Mouse (Mus musculus) mouse trophoblast stem cell (cell line): ENCODE measurements around the gene Sfr1.

ENCODE experiments used
- in situ Hi-C, 2 experiments: fragments of 300-500 bp; cut with MseI, MboI; formaldehyde crosslinking; loops; 2 replicates in 1 of 2; 3 replicates in 1 of 2; pipeline ENCODE4 v1.15.1; 2025

The Sfr1 gene

GRCm38 (mm10) chr19:47731071-47731881 is at the start of gene Sfr1:
TSS of gene Sfr1 (plus strand) at chr19:47731682.
- in situ Hi-C loops, result no loop called here

DNA sequence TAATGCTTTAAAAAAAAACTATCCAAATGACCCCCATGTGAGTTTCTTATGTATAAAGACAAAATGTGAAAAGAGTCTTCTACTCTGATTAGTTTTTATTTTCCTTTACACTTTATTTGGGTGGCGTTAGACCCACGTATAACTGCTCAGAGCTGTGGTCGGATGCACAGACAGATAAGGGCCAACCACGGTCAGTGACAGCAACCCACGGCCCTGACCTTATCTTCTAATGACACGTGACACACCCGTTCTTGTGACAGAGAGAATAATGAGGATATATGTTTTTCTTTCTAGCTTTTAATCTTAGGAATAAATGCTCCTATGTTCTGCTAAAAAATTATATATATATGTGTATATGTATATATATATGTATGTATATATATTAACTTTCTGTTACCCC is 41.9 kb upstream of the Sfr1 start:
- in situ Hi-C loops, result no loop called here

DNA sequence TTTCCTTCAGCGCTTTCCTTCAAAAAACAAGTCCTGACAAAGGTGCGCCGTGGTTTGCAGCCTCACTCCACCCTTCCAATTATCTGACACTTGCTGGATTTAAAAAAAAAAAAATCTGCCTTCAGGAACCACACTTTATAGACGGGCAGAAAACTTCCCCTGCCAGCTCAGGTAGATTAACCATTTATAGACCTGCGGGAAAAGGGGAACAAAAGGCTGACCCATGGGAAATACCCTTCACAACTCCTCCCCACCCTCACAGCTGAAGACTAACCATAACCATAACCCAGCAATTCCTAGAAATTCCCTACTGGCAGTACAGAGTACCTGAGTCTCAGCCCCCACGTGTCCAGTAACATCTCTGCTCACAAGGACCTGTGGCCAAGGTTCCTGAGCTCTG is 39.5 kb upstream of the Sfr1 start, which contains the start of gene Col17a1:
Col17a1 (minus strand) TSS at position 101 of the 400 bp plus-strand sequence.
- in situ Hi-C loops, result no loop called here

- in situ Hi-C loops, result no loop called here
Observed at GRCm38 (mm10) chr19:47695725-47696124, 35.8 kb upstream of the Sfr1 start.

- in situ Hi-C loops, result no loop called here
Observed at GRCm38 (mm10) chr19:47696411-47696810, 35.1 kb upstream of the Sfr1 start.

- in situ Hi-C loops, result no loop called here
Observed at GRCm38 (mm10) chr19:47697067-47697466, 34.4 kb upstream of the Sfr1 start.

DNA sequence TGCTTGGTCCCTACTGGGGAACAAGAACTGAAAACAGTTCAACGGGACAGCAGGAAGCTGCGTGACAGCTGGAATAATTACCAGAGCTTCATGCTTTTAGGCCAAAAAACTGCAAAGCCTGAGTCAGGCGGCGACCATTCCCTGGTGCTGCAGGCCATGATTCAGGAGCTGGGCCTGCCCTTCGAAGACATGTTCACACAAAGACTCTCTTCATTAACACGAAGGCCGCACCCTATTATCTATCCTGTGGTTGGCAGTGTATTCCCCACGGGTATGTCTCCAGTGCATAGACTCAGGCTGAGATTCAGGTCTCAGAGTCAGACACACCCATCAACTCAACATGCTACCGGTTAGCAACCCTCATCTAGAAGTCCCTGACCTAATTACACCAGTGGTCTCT is 33.2 kb upstream of the Sfr1 start:
- in situ Hi-C loops, result no loop called here

DNA sequence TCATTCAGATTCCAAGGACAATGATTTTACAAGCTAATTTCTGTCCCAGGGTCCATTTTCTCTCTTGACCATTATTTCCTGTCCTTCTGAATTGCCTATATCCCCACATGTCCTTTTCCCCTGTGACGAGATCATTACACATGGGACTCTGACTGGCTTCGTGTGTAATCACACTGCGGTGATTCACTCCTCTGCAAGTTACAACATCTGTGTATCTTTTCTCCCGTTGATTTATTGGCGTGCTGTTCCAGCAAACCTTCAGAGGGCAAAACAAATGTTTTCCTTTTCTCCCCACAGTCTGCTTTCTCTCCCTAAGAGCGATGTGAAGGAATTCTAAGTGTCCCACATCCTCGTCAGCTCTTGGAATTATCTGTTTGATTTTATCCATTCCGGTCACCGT is 31.7 kb upstream of the Sfr1 start:
- in situ Hi-C loops, result no loop called here

DNA sequence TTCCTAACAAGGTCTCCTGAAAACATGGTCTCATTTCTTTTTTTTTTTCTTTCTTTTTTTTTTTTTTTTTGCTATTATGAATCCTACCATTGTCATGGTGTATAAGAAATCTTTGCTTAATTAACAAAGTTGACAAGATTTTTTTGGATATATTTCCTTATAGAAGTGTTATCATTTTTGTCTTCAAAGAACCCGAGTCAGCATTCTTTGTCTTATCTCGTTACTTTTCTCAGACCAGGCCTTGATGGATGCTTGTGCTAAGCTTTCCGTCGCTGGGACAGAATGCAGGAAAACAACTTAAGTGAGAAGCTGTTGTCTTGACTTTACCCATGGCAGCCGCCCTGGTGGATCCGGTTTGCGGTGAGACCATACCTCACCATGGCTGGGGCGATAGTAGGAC is 31.0 kb upstream of the Sfr1 start:
- in situ Hi-C loops, result no loop called here

DNA sequence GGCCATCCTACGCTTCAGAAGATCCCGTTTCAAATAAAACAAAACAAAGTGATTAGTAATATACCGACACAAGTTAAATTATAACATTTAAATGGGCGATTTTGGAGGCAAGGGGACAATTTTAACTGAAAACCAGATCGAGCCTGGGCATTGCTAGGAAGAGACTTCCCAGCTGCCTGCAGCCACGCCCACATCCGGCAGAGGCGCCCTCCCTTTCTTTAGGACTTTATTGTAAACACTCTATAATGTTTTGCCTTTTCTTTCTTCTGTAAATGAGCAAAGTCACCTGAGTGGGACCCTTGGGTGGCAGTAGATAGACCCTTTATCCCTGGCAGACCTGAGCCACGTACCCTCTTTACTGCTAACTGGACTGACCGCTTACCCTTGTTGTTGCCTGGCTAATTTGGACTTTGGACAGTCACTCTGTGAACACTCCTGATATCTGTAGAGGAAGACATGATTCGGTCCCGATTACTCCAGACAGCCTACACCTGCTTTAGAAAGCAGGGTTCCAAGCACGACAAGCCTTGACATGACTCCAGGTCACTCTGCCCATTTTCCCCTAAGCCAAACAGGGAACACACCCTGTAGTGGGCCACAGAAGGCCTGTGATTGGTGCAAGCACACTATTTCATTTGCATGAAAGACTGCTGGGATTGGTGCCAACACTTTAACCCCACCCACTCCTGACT is 26.3 kb upstream of the Sfr1 start:
- in situ Hi-C loops, result no loop called here

DNA sequence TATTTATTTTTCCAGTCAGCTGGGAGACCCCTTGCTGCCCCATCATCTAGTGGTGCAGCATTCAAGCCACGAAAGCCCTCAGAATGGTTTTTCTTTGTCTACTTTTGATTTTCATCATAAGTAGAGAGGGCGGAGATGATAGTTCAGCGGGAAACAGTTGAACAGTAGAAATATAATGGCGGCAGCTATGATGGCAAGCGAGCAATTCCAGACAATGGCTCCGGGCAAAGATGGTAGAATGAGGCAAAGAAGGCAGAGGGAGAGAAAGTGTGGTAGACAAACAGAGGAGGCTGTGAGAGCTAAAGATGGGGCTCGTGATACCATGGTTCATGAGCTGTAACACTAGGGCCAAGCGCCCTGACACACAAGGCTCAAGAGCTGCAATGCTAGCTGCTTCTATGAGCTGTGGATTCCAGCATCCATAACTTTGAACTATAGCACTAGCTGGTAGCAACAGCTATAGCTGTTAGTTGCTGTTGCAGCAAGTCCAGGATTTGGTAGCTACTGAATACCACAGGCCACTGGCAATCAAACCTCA is 25.6 kb upstream of the Sfr1 start:
- in situ Hi-C loops, result no loop called here

DNA sequence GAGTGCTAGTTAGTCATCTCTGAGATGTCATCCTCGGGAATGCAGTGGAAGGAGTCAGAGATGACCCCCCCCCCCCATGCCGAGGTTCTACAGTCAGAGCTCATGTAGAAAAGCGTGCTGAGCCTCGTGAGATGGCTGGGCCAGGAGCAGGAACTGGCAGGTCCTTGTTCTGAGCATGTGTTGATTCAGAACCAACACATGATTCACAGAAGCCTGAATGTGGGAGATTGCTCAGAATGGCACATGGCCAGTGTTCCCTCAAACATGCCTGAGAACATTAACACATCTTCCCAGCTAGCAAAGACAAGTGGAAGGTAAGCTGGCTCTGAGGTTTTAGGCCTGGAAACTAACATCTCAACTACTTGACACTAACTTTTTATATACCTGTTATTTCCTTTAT is 21.1 kb upstream of the Sfr1 start:
- in situ Hi-C loops, result no loop called here

DNA sequence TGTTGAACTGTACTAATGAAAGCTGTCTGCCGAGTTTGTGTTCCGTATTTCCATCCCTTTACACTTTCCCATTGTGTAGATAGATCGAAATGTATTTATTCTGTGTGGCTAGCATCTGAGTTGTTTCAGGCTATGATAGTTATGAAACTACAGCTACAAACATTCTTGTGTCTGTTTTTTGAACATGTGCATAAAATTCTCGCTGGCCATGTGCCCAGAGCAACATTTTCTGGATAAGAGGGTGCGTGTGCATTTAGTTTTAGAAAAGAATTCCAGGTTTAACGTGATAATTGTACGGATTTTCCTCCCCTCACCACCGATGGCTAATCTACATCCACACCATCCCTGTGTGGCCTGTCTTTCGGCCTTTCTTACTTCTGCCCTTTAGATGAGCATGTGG is 18.0 kb upstream of the Sfr1 start:
- in situ Hi-C loops, result no loop called here

DNA sequence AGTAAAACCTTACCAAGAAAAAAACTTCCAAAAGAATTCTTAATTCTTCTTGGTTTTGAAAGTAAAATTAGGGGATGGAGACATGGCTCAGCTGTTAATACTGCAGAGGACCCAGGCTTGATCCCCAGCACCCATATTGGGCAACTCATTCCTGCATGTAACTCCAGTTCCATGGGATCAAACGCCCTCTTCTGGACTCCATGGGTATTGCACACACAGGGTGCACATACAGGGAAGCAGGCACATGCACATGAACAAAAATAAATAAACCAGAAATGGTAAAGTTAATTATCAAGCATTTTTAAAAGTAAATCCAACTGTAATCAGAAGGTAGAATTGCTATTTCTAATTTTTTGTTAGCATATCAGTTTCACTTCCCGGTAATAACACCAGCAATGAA is 15.3 kb upstream of the Sfr1 start:
- in situ Hi-C loops, result no loop called here

DNA sequence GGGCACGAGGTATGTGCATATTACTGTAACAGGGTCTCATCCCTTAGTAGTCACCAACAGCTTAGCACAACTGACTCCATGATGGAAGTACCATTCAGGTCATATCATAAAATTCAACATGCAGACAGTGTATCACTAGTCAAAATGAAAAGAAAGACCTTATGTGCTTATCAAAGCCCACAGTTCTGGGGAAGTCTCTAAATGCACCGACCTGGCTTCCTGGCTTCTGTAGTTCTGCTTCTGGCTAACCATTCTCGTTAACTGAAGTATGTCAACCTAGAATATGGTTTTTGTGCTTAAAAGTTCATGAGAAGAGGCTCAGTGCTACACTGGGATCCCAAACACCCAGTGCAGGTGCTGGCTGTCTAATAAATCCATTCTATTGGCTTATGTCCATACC is 12.3 kb upstream of the Sfr1 start:
- in situ Hi-C loops, result no loop called here

GRCm38 (mm10) chr19:47722471-47722870 is 9.0 kb upstream of the Sfr1 start:
- in situ Hi-C loops, result no loop called here

GRCm38 (mm10) chr19:47724903-47725302 is 6.6 kb upstream of the Sfr1 start:
- in situ Hi-C loops, result no loop called here

DNA sequence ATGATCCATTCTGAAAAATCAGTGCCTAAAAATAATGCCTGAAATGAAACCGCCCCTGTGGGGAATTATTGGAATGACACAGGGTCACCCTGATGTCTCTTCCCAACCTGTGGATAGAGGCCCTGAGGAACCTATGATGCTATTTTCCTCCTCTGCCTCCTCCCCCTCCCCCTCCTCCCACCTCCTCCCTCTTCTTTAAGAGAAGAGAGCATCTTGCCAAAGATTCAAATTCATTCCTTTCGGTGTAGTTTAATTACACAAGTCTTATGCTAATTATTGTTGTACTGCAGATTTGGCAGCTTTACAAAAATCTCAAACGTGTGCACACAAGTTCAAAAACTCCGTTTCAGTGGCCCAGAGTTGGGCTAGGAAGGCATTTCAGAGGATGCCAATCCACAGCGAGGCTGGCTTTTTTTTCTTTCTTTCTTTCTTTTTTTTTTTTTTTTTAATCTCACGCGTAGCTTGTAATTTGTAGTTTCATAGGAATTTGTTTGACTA is 5.8 kb upstream of the Sfr1 start:
- in situ Hi-C loops, result no loop called here

DNA sequence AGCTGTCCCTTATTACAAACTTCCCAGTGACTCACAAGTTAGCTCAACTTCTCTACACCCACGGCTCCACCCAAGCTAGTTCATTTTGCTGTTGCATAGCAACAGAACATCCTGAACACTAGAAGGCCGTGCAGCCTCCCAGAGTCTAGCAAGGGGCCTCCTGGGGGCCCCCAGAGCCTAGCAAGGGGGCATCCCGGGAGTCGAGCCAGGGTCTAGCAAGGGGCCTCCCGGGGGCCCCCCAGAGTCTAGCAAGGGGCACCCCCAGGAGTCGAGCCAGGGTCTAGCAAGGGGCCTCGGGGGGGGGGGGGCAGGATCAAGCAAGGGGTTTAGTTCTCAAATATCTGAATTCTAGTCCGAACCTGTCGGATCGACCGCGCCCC is 801 bp upstream of the Sfr1 start:
- in situ Hi-C loops, result no loop called here

GRCm38 (mm10) chr19:47731931-47732330 is 449 bp downstream of the Sfr1 start:
- in situ Hi-C loops, result no loop called here

DNA sequence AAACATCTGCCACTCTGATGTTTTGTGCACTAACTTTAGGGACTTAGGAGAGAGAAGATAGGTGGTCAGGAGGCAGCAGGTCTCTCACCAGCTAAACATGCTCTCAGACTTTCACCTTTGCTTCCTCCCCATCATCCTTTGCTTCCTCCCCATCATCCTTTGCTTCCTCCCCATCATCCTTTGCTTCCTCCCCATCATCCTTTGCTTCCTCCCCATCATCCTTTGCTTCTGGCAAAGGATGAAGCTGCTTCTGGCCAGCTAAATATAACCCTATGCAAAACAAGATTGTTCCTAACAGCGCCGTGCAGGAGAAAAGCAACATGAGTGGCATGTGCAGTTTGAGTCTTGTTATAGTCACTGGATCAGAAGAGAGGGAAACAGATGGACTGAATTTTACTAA is 15.6 kb downstream of the Sfr1 start:
- in situ Hi-C loops, result no loop called here

DNA sequence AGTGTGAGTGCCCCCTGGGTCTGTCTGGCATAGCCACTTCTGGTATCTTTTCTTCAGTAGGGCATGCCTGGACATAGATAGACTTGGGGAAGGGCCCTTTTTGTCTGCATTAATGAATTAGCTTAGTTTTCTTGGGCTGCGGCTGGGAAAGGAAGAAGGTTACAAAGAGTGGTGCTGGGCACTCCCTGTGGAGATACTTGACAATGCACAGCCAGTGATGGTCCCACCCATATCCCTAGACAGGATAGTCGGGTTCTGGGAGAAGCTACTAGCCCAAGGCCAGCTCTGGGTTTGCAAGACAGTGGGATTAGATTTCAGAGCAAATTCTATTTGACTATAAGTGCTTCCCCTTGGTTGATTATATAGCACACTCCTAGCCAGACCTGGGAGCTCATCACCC is 17.5 kb downstream of the Sfr1 start:
- in situ Hi-C loops, result no loop called here

- in situ Hi-C loops, result no loop called here
Observed at GRCm38 (mm10) chr19:47750391-47750790, 18.9 kb downstream of the Sfr1 start.
